Mouse (Mus musculus) heart, postnatal 0 days (tissue): ENCODE data around the gene Ripor3.

Experiments
- CTCF ChIP-seq: IDR thresholded peaks from 2 replicates; pipeline ENCODE4 v1.5.1; 2016; ENCODE audit warnings: antibody characterized with exemption, control low read depth, low read depth
- EP300 ChIP-seq: IDR thresholded peaks from 2 replicates; pipeline ENCODE4 v1.6.1; 2016; ENCODE audit warnings: antibody characterized with exemption, low read depth

DNA sequence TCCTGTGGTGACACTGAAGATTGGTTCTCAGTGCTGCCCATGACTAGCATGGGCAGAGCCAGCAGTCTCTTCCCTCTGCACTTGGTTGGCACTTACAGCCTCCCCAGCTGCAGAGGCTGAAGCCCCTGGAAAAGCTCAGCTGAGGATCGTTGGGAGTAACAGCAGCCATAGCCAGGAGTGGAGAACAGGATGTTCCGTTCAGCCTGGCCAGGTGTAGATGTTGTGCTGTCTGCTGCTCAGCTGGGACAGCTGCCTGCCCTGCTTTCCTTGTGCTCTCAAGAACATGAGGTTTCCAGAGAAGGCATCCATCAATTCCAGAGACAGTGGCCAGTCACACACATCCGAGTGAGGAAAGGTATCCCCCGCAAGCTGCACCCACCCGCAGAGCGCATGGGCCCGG lies 41.9 kb downstream of the Ripor3 start:
- no peak for TF ChIP-seq CTCF
- no peak for TF ChIP-seq EP300
